ENCODE assay signal across 8 mouse cellular contexts in the genomic region with DNA sequence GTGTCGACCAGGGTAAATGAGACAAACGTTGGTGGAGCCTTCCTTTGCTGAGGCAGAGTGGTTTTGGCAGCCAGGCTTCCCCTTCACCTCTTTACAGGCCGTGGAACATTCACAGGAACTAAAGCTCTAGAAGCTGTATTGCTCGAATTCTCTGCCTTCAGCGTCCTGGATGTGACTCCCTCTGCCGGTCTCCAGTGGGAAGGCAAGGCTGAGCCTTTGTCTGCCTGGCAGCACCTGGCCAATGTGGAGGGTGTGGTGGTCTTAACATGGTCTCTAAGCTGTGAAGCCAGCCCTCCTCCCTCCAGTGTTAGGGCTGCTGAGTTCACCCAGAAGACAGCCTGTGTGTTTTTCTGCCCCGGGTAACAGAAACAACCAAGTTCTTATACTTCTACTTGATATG. TPM values are rescaled to one million over a fixed set of nuclear protein-coding genes. Genes with fewer than 3 reads are reported as not detected.
DNase-seq lines count a peak whose midpoint lies in the region; ATAC-seq lines count a peak whose summit lies in the region.

No protein-coding gene starts in this region.

- no peak overlapping the region for H3K9ac ChIP-seq in kidney, embryonic 16.5 days (replicated peaks; ENCODE audit: low read length)
- no peak overlapping the region for H3K9ac ChIP-seq in hindbrain, embryonic 14.5 days
- no peak overlapping the region for H3K9ac ChIP-seq in midbrain, embryonic 11.5 days (ENCODE audit: low read length)

- H3K4me2 ChIP-seq in kidney, embryonic 16.5 days (replicated peaks; ENCODE audit: low read depth, low read length), result no peak overlapping the region
- H3K4me2 ChIP-seq in hindbrain, embryonic 14.5 days (replicated peaks), result no peak overlapping the region
- H3K4me2 ChIP-seq in midbrain, embryonic 11.5 days, result no peak overlapping the region

- DNase-seq in kidney, adult 18-20 months, result peak; percentile 67
- peak; percentile 53 for DNase-seq in adipocyte (ENCODE audit: low spot score)
- DNase-seq in embryo, embryonic 9.5 days (ENCODE audit: extremely low spot score), result peak; percentile 74
- peak; percentile 66 for DNase-seq in hindbrain, embryonic 14.5 days (ENCODE audit: low spot score)
- peak; percentile 55 for DNase-seq in left cerebral cortex, postnatal 4 days
- DNase-seq in midbrain, embryonic 11.5 days (ENCODE audit: low spot score, missing footprints), result peak; percentile 95
- peak; percentile 60 to 75 for DNase-seq in thymus, postnatal 10 days (ENCODE audit: low spot score in 2 of 2)

- 28% methylated on average over 7 of the region's 7 CpGs for WGBS in kidney, embryonic 16.5 days
- 31% methylated on average over 7 of the region's 7 CpGs for WGBS in hindbrain, embryonic 14.5 days
- 37% methylated on average over 7 of the region's 7 CpGs for WGBS in midbrain, embryonic 11.5 days

- H3K4me3 ChIP-seq in kidney, embryonic 16.5 days (ENCODE audit: low read length), result no peak overlapping the region
- H3K4me3 ChIP-seq in hindbrain, embryonic 14.5 days (replicated peaks; ENCODE audit: low read length), result no peak overlapping the region
- H3K4me3 ChIP-seq in midbrain, embryonic 11.5 days (ENCODE audit: low read depth, low read length), result no peak overlapping the region

- intact Hi-C loops in left cerebral cortex, postnatal 4 days (cut with DNase I), result no loop called here

- H3K27ac ChIP-seq in kidney, embryonic 16.5 days (ENCODE audit: low read length), result no peak overlapping the region
- no peak overlapping the region for H3K27ac ChIP-seq in hindbrain, embryonic 14.5 days
- no peak overlapping the region for H3K27ac ChIP-seq in midbrain, embryonic 11.5 days (ENCODE audit: low read depth, low read length)

- no peaks in the 10 kb centered on the region for H3K36me3 ChIP-seq in kidney, embryonic 16.5 days (ENCODE audit: insufficient read depth, low read length)
- no peaks in the 10 kb centered on the region for H3K36me3 ChIP-seq in hindbrain, embryonic 14.5 days (replicated peaks; ENCODE audit: control insufficient read depth, insufficient read depth)
- H3K36me3 ChIP-seq in midbrain, embryonic 11.5 days (ENCODE audit: control insufficient read depth, insufficient read depth, low read length), result no peaks in the 10 kb centered on the region

- ATAC-seq in kidney, embryonic 16.5 days (ENCODE audit: low FRiP score, low TSS enrichment), result no peak
- ATAC-seq in hindbrain, embryonic 14.5 days (ENCODE audit: low FRiP score), result no peak
- ATAC-seq in midbrain, embryonic 11.5 days (ENCODE audit: low FRiP score), result peak; percentile 65

- H3K4me1 ChIP-seq in kidney, embryonic 16.5 days (ENCODE audit: insufficient read depth, low read length), result peaks cover 8% of the 10 kb centered on the region
- peaks cover 7% of the 10 kb centered on the region for H3K4me1 ChIP-seq in hindbrain, embryonic 14.5 days (replicated peaks; ENCODE audit: control insufficient read depth, insufficient read depth, low read length)
- H3K4me1 ChIP-seq in midbrain, embryonic 11.5 days (ENCODE audit: control insufficient read depth, insufficient read depth, low read length), result no peaks in the 10 kb centered on the region; the same call in 1 of the 2 replicates

- H3K9me3 ChIP-seq in kidney, embryonic 16.5 days (ENCODE audit: low read length), result no peaks in the 10 kb centered on the region
- H3K9me3 ChIP-seq in hindbrain, embryonic 14.5 days (ENCODE audit: control insufficient read depth, low read length), result no peaks in the 10 kb centered on the region
- no peaks in the 10 kb centered on the region for H3K9me3 ChIP-seq in midbrain, embryonic 11.5 days (ENCODE audit: control insufficient read depth, low read length)

- H3K27me3 ChIP-seq in kidney, embryonic 16.5 days (ENCODE audit: insufficient read depth, low read length), result no peaks in the 10 kb centered on the region
- H3K27me3 ChIP-seq in hindbrain, embryonic 14.5 days (ENCODE audit: control insufficient read depth, insufficient read depth, low read length), result no peaks in the 10 kb centered on the region
- no peaks in the 10 kb centered on the region for H3K27me3 ChIP-seq in midbrain, embryonic 11.5 days (ENCODE audit: control insufficient read depth, insufficient read depth, low read length)

RNA-seq across cellular contexts. Expression of a gene that starts 24.6 kb away (rescaled TPM):
- polyA plus RNA-seq in kidney, embryonic 16.5 days (2015; fragmentation: Nextera tagmentation; extraction: Ambion mirVana), result 0.61 and 0.94 TPM in 2 replicates
- polyA plus RNA-seq in hindbrain, embryonic 14.5 days (2014; fragmentation: Nextera tagmentation; extraction: Ambion mirVana), result 3.4 and 4.8 TPM in 2 replicates
- 1 to 10 TPM; 4.6 to 6.1 TPM for total RNA-seq in left cerebral cortex, postnatal 4 days (2021)
- 5.8 and 6.8 TPM in 2 replicates for polyA plus RNA-seq in midbrain, embryonic 11.5 days (2014; fragmentation: Nextera tagmentation; extraction: Ambion mirVana)
